Mouse (Mus musculus): Measurements from ENCODE around the gene Pcx. TPM values are rescaled to one million over a fixed set of nuclear protein-coding genes. Genes with fewer than 3 reads are reported as not detected.

Gene Pcx
- polyA plus RNA-seq (2012; rRNA removed) = 59.7 and 61.4 TPM in 2 replicates

GRCm38 (mm10) chr19:4509986-4510963 is at the start of gene Pcx:
Gene Pcx, plus strand, starts transcription at chr19:4510472.
- Histone ChIP-seq H3K27me3 (ENCODE audit: control insufficient read depth, insufficient read depth, low read length) (no peaks in the 10 kb centered on the region), H3K4me3 (replicated peaks; ENCODE audit: insufficient read depth, low read depth, low read length) (peak within 1 kb of the TSS; percentile 82), H3K4me1 (ENCODE audit: control insufficient read depth, insufficient read depth, low read length) (peaks cover 3% of the 10 kb centered on the region; the same call in 1 of the 2 replicates), H3K27ac (ENCODE audit: insufficient read depth, low read length) (no peak within 1 kb of the TSS)
- TF ChIP-seq CTCF (IDR thresholded peaks at IDR 0.05; ENCODE audit: borderline replicate concordance, insufficient read depth, low read depth, low read length) (no peak), POLR2A (IDR thresholded peaks at IDR 0.05; ENCODE audit: borderline replicate concordance, insufficient read depth, low read length) (peak; percentile 87)
- whole genome bisulfite sequencing = under 1% methylated on average over 81 of the region's 82 CpGs
- DNase-seq = peak; percentile 99 to 100

GRCm38 (mm10) chr19:4461981-4462380 is 48.3 kb upstream of the Pcx start:
- H3K4me3 ChIP-seq (replicated peaks; ENCODE audit: insufficient read depth, low read depth, low read length) = no peak overlapping the region
- no peak for DNase-seq
- no peak overlapping the region for H3K27ac ChIP-seq (ENCODE audit: insufficient read depth, low read length)
- no peak for TF ChIP-seq CTCF (IDR thresholded peaks at IDR 0.05; ENCODE audit: borderline replicate concordance, insufficient read depth, low read depth, low read length)
- TF ChIP-seq POLR2A (IDR thresholded peaks at IDR 0.05; ENCODE audit: borderline replicate concordance, insufficient read depth, low read length) = no peak
- no peaks in the 10 kb centered on the region for H3K27me3 ChIP-seq (ENCODE audit: control insufficient read depth, insufficient read depth, low read length)
- WGBS = 85% methylated on average over 8 of the region's 8 CpGs
- H3K4me1 ChIP-seq (ENCODE audit: control insufficient read depth, insufficient read depth, low read length) = peaks cover 32% of the 10 kb centered on the region

- WGBS = 71% methylated on average over 4 of the region's 4 CpGs
- Histone ChIP-seq H3K4me1 (ENCODE audit: control insufficient read depth, insufficient read depth, low read length) (peaks cover 38% of the 10 kb centered on the region), H3K4me3 (replicated peaks; ENCODE audit: insufficient read depth, low read depth, low read length) (no peak overlapping the region), H3K27ac (ENCODE audit: insufficient read depth, low read length) (peak overlapping the region; percentile 61; the same call in 1 of the 2 replicates), H3K27me3 (ENCODE audit: control insufficient read depth, insufficient read depth, low read length) (no peaks in the 10 kb centered on the region)
- no peak for TF ChIP-seq CTCF (IDR thresholded peaks at IDR 0.05; ENCODE audit: borderline replicate concordance, insufficient read depth, low read depth, low read length)
- no peak for TF ChIP-seq POLR2A (IDR thresholded peaks at IDR 0.05; ENCODE audit: borderline replicate concordance, insufficient read depth, low read length)
- no peak for DNase-seq
Observed at GRCm38 (mm10) chr19:4464666-4465065, 45.6 kb upstream of the Pcx start.

GRCm38 (mm10) chr19:4468363-4468762 is 41.9 kb upstream of the Pcx start:
- DNase-seq = peak; percentile 52 to 62
- no peak overlapping the region for H3K27ac ChIP-seq (ENCODE audit: insufficient read depth, low read length)
- TF ChIP-seq POLR2A (IDR thresholded peaks at IDR 0.05; ENCODE audit: borderline replicate concordance, insufficient read depth, low read length) (no peak), CTCF (IDR thresholded peaks at IDR 0.05; ENCODE audit: borderline replicate concordance, insufficient read depth, low read depth, low read length) (peak; percentile 63; the same call in 1 of the 2 replicates)
- WGBS = 33% methylated on average over 5 of the region's 5 CpGs
- H3K4me3 ChIP-seq (replicated peaks; ENCODE audit: insufficient read depth, low read depth, low read length) = no peak overlapping the region
- H3K27me3 ChIP-seq (ENCODE audit: control insufficient read depth, insufficient read depth, low read length) = no peaks in the 10 kb centered on the region
- peaks cover 48% of the 10 kb centered on the region for H3K4me1 ChIP-seq (ENCODE audit: control insufficient read depth, insufficient read depth, low read length)

- WGBS = 64% methylated on average over 5 of the region's 5 CpGs
- Histone ChIP-seq H3K27ac (ENCODE audit: insufficient read depth, low read length) (no peak overlapping the region), H3K4me3 (replicated peaks; ENCODE audit: insufficient read depth, low read depth, low read length) (no peak overlapping the region), H3K4me1 (ENCODE audit: control insufficient read depth, insufficient read depth, low read length) (peaks cover 36% of the 10 kb centered on the region), H3K27me3 (ENCODE audit: control insufficient read depth, insufficient read depth, low read length) (no peaks in the 10 kb centered on the region)
- no peak for TF ChIP-seq POLR2A (IDR thresholded peaks at IDR 0.05; ENCODE audit: borderline replicate concordance, insufficient read depth, low read length)
- no peak for DNase-seq
Observed at GRCm38 (mm10) chr19:4473549-4473948, 36.7 kb upstream of the Pcx start.

- TF ChIP-seq CTCF (IDR thresholded peaks at IDR 0.05; ENCODE audit: borderline replicate concordance, insufficient read depth, low read depth, low read length) = no peak
- no peak for TF ChIP-seq POLR2A (IDR thresholded peaks at IDR 0.05; ENCODE audit: borderline replicate concordance, insufficient read depth, low read length)
- Histone ChIP-seq H3K4me1 (ENCODE audit: control insufficient read depth, insufficient read depth, low read length) (peaks cover 41% of the 10 kb centered on the region), H3K27me3 (ENCODE audit: control insufficient read depth, insufficient read depth, low read length) (no peaks in the 10 kb centered on the region), H3K4me3 (replicated peaks; ENCODE audit: insufficient read depth, low read depth, low read length) (peak overlapping the region; percentile 74), H3K27ac (ENCODE audit: insufficient read depth, low read length) (no peak overlapping the region)
- 31% methylated on average over 3 of the region's 3 CpGs for WGBS
- DNase-seq = no peak
Observed at GRCm38 (mm10) chr19:4474739-4475138, 35.5 kb upstream of the Pcx start.

- 16% methylated on average over 11 of the region's 11 CpGs for WGBS
- Histone ChIP-seq H3K4me1 (ENCODE audit: control insufficient read depth, insufficient read depth, low read length) (peaks cover 48% of the 10 kb centered on the region), H3K27ac (ENCODE audit: insufficient read depth, low read length) (peak overlapping the region; percentile 29), H3K27me3 (ENCODE audit: control insufficient read depth, insufficient read depth, low read length) (no peaks in the 10 kb centered on the region), H3K4me3 (replicated peaks; ENCODE audit: insufficient read depth, low read depth, low read length) (peak overlapping the region; percentile 74)
- peak; percentile 55 to 62 for DNase-seq
- TF ChIP-seq POLR2A (IDR thresholded peaks at IDR 0.05; ENCODE audit: borderline replicate concordance, insufficient read depth, low read length) (no peak), CTCF (IDR thresholded peaks at IDR 0.05; ENCODE audit: borderline replicate concordance, insufficient read depth, low read depth, low read length) (no peak)
Observed at GRCm38 (mm10) chr19:4475224-4475925, 34.9 kb upstream of the Pcx start.

Data from cerebellum, adult 2 months (tissue).